Mouse (Mus musculus) stomach, embryonic 14.5 days (tissue): Measurements from ENCODE around the gene Rnaset2a. TPM values are rescaled to one million over a fixed set of nuclear protein-coding genes. Genes with fewer than 3 reads are reported as not detected.
"Not testable (repeated sequence)": the region's sequence is repeated elsewhere in the genome, so short reads cannot be mapped to it uniquely, and the experiment has no call there.

Experiments
- ATAC-seq: fragments of 200-750 bp; cut with Nextera tagmentation; 2 replicates; pipeline ENCODE4 v1.8.0; 2017; ENCODE audit warnings: low read depth, moderate TSS enrichment; ENCODE audit not compliant: insufficient number of reproducible peaks, insufficient read depth, low FRiP score
- H3K27ac ChIP-seq: fragments of 300-500 bp; sonication (generic); 2 replicates; pipeline ENCODE4 v1.5.1; 2014; ENCODE audit warnings: mild to moderate bottlenecking, low read length, moderate library complexity, mixed read lengths
- H3K27me3 ChIP-seq: fragments of 300-500 bp; sonication (generic); 2 replicates; pipeline ENCODE4 v1.6.1; 2014; ENCODE audit warnings: low read length, control low read depth, mixed read lengths; ENCODE audit not compliant: control insufficient read depth, insufficient read depth
- H3K36me3 ChIP-seq: fragments of 300-500 bp; sonication (generic); 2 replicates; pipeline ENCODE4 v1.6.1; 2014; ENCODE audit warnings: mild to moderate bottlenecking, control low read depth, low read length, moderate library complexity, mixed read lengths; ENCODE audit not compliant: control insufficient read depth, insufficient read depth
- H3K4me1 ChIP-seq: fragments of 300-500 bp; sonication (generic); 2 replicates; pipeline ENCODE4 v1.6.1; 2014; ENCODE audit warnings: low read length, control low read depth, mixed read lengths; ENCODE audit not compliant: control insufficient read depth, insufficient read depth
- H3K4me2 ChIP-seq: fragments of 300-500 bp; sonication (generic); replicated peaks from 2 replicates; pipeline ENCODE4 v1.6.1; 2014; ENCODE audit warnings: low read depth, low read length, control low read depth
- H3K4me3 ChIP-seq: fragments of 300-500 bp; sonication (generic); 2 replicates; pipeline ENCODE4 v1.5.1; 2014; ENCODE audit warnings: low read depth, low read length, control low read depth
- H3K9ac ChIP-seq: fragments of 300-500 bp; sonication (generic); replicated peaks from 2 replicates; pipeline ENCODE4 v1.6.1; 2014; ENCODE audit warnings: low read depth, mild to moderate bottlenecking, control low read depth, low read length, moderate library complexity, mixed read lengths
- H3K9me3 ChIP-seq: fragments of 300-500 bp; sonication (generic); 2 replicates; pipeline ENCODE4 v1.6.1; 2016; ENCODE audit warnings: low read depth, low read length, control low read depth; ENCODE audit not compliant: control insufficient read depth
- WGBS: fragments of 180-500 bp; shearing (Covaris S2); extraction: QIAGEN DNeasy Blood & Tissue Kit; methylation state at CpG from one replicate; pipeline ENCODE4 v1.1.7; 2014; 5-methylcytosine and 5-hydroxymethylcytosine counted together
- polyA plus RNA-seq: library from polyadenylated mRNA; unstranded; fragments of >200 nt; fragmentation: Nextera tagmentation; extraction: Ambion mirVana; gene quantifications from 2 replicates; pipeline ENCODE4 v1.2.1, GENCODE M21; 2014

The Rnaset2a gene
- polyA plus RNA-seq, 1 experiment from 2014 or later, result 30.8 TPM

DNA sequence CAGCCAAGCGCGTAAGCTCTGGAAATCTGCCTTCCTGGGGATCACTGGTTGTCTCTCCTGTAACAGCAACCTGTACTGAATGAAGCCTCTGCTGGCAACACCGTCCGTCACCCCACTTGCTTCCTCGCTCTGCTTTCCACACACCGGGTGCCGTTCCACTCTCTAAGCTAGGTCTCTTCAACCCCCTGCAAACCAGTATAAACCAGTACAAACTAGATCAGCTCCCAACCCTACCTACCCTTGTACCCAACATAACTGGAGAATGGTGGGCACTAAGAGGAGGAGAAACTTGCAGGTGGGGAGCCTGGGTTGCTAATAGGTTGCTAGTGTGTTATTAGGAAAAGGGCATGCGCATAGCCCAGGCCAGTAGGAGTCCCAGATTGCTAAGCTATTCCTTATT, 8.1 kb upstream of the Rnaset2a start:
- not testable (repeated sequence) for H3K4me3 ChIP-seq, H3K9me3 ChIP-seq, H3K36me3 ChIP-seq, H3K4me2 ChIP-seq, H3K27me3 ChIP-seq, H3K9ac ChIP-seq, H3K4me1 ChIP-seq, ATAC-seq, H3K27ac ChIP-seq
- WGBS, result no CpG with 5 or more reads among the region's 8 CpGs

DNA sequence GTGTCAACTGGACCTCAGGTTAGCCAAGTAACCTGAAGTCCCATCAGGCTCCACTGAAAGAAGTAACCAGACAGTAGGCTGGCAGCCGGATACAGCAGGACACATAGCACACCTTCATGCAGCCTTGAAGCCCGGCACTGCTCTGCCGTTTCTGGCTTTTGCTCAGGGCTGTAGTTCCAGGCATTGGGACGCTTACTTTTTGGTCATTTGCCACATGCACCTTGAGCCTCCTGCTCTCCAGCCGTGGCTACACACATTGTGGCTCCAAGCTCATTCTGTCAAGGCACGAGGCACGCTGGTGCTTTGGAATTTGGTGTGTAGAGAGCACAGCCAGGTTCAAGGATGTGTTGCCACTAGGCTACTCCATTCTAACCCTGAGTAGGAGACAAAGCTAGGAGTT, 7.1 kb upstream of the Rnaset2a start:
- not testable (repeated sequence) for H3K27me3 ChIP-seq, H3K4me2 ChIP-seq, H3K36me3 ChIP-seq, H3K4me1 ChIP-seq, H3K9ac ChIP-seq, H3K4me3 ChIP-seq, H3K9me3 ChIP-seq, ATAC-seq, H3K27ac ChIP-seq
- 84% methylated on average over 7 of the region's 7 CpGs for WGBS

DNA sequence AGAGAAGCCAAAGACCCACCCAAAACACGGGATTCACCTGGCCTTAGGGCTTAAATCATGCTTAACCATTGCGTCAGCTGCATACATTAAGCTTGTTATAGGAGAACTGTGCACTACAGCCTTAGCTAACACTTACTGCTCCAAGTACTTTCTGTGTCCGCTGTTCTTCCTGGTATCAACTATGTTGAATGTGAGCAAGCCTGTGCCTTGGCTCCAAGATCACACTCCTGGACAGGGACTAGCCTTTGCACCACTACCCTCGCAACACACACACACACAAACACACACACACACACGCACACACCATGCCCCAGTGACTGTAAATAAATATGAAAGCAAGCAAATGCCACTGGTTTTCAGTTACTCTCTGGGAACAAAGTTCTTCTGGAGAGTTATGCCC, 966 bp downstream of the Rnaset2a start:
- Histone ChIP-seq H3K4me3 (peak overlapping the region; percentile 42), H3K4me2 (peak overlapping the region; percentile 36)
- not testable (repeated sequence) for H3K27me3 ChIP-seq, H3K4me1 ChIP-seq, H3K9me3 ChIP-seq, ATAC-seq, H3K27ac ChIP-seq, H3K9ac ChIP-seq, H3K36me3 ChIP-seq
- WGBS, result 18% methylated on average over 5 of the region's 5 CpGs

- not testable (repeated sequence) for H3K9me3 ChIP-seq, H3K4me3 ChIP-seq, ATAC-seq, H3K27ac ChIP-seq, H3K36me3 ChIP-seq, H3K4me1 ChIP-seq, H3K9ac ChIP-seq, H3K4me2 ChIP-seq, H3K27me3 ChIP-seq
- WGBS, result 52% methylated on average over 13 of the region's 14 CpGs
Measured at GRCm38 (mm10) chr17:8143802-8144673, 3.9 kb downstream of the Rnaset2a start.

- H3K27me3 ChIP-seq, H3K4me3 ChIP-seq, ATAC-seq, H3K27ac ChIP-seq, H3K4me2 ChIP-seq, H3K9me3 ChIP-seq, H3K36me3 ChIP-seq, H3K9ac ChIP-seq, H3K4me1 ChIP-seq: not testable (repeated sequence)
- 93% methylated on average over 3 of the region's 3 CpGs for WGBS
Measured at GRCm38 (mm10) chr17:8140210-8140609, 7.7 kb downstream of the Rnaset2a start.

DNA sequence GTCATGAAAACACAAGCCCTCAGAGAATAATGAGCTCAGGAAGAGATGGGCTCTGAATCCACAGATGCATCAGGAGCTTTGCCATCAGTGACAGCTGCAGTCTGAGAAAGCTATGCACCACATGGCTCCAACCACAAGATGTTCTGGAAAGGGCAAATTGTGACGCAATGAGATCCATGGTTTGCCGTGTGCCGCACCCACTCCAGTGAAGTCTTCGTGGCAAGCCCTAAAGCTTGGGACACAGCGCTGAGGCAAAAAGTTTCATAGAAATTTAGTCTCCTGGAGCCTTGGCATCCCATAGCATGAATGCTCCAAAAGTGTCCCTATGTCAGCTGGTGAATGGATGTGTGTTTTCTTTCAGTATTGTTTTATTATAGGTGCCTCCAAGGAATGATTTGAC, 9.8 kb downstream of the Rnaset2a start:
- not testable (repeated sequence) for H3K9ac ChIP-seq, H3K4me3 ChIP-seq, H3K27me3 ChIP-seq, H3K4me1 ChIP-seq, H3K4me2 ChIP-seq, H3K36me3 ChIP-seq, ATAC-seq, H3K27ac ChIP-seq, H3K9me3 ChIP-seq
- 98% methylated on average over 5 of the region's 5 CpGs for WGBS

- not testable (repeated sequence) for H3K36me3 ChIP-seq, ATAC-seq, H3K27ac ChIP-seq, H3K4me1 ChIP-seq, H3K9me3 ChIP-seq, H3K27me3 ChIP-seq, H3K4me3 ChIP-seq, H3K9ac ChIP-seq, H3K4me2 ChIP-seq
- no CpG with 5 or more reads among the region's 6 CpGs for WGBS
Measured at GRCm38 (mm10) chr17:8130849-8131248, 17.0 kb downstream of the Rnaset2a start.

- H3K4me2 ChIP-seq, H3K27me3 ChIP-seq, H3K4me3 ChIP-seq, H3K4me1 ChIP-seq, H3K27ac ChIP-seq, H3K9ac ChIP-seq, ATAC-seq, H3K36me3 ChIP-seq, H3K9me3 ChIP-seq: not testable (repeated sequence)
- WGBS, result 74% methylated on average over 9 of the region's 9 CpGs
Measured at GRCm38 (mm10) chr17:8129578-8129977, 18.3 kb downstream of the Rnaset2a start.
